Mouse (Mus musculus): ENCODE measurements around the gene Gnaq.

GRCm38 (mm10) chr19:16219978-16220377 is 87.3 kb downstream of the Gnaq start:
- no peak for TF ChIP-seq CTCF (IDR thresholded peaks at IDR 0.05; ENCODE audit: insufficient read depth, low read depth, low read length)
- no peak for TF ChIP-seq POLR2A (IDR thresholded peaks at IDR 0.05; ENCODE audit: insufficient read depth, low read depth, low read length)
